ENCODE assay signal across 8 mouse cellular contexts in the genomic region with DNA sequence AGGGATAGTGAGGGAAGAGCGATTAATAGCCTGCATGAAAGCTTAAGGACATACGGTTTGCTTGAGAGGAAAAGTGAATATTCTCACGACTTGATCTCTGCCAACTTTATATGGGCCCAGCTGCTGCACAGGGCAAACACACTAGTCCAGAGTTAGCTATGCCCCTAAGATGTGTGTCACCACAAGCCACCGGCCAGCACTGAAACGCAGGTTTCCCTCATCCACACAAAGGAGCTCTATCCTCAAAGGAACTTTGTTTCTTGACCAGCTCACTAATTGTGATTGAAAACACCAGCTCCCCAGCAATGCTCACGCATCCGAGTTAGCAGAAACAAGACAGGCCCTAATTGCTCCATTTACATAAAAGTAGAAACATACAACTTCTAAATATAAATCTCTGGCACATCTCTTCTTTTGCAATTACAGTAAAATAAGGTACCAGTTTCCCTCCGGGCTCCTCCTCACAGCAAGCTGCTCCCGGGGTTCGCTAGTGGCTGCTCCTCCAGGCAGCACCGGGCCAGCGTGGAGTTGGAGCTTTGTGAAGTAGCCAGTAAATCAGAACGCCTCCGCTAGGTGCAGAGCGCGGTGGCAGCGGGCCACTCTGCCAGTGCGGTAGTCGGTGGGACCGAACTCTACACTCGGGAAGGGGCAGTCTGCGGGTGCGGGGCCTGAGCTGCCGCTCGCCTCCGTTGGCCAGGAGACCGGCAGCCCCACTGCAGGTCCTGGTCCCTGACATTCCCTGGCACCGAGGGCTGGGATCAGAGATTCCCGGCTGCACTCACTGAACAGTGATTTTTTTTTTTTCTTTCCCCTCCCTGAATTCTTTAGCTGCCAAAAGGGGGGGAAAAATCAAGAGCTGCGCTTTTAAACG. TPM values are rescaled to one million over a fixed set of nuclear protein-coding genes. Genes with fewer than 3 reads are reported as not detected.
DNase-seq lines count a peak whose midpoint lies in the region; ATAC-seq and TF ChIP-seq lines count a peak whose summit lies in the region.

Gene Inhba, plus strand, starts transcription at position 480 of the 871 bp plus-strand sequence.

- peak within 1 kb of the TSS; percentile 90 for H3K4me2 ChIP-seq in embryonic facial prominence, embryonic 14.5 days (ENCODE audit: low read depth, low read length)
- peak within 1 kb of the TSS; percentile 94 for H3K4me2 ChIP-seq in heart, embryonic 15.5 days
- peak within 1 kb of the TSS; percentile 82 for H3K4me2 ChIP-seq in kidney, postnatal 0 days (ENCODE audit: low read length)
- H3K4me2 ChIP-seq in neural tube, embryonic 13.5 days, result peak within 1 kb of the TSS; percentile 86

- no peaks in the 10 kb centered on the region for H3K27me3 ChIP-seq in embryonic facial prominence, embryonic 14.5 days (replicated peaks; ENCODE audit: control insufficient read depth, insufficient read depth, low read length)
- peaks cover 8% of the 10 kb centered on the region; the same call in 1 of the 2 replicates for H3K27me3 ChIP-seq in heart, embryonic 15.5 days
- peaks cover 9% of the 10 kb centered on the region; the same call in 1 of the 2 replicates for H3K27me3 ChIP-seq in kidney, postnatal 0 days (ENCODE audit: insufficient read depth, low read length)
- peaks cover 53% of the 10 kb centered on the region for H3K27me3 ChIP-seq in neural tube, embryonic 13.5 days

- no peak for TF ChIP-seq POLR2A in lung, adult 2 months (IDR thresholded peaks at IDR 0.05; ENCODE audit: borderline replicate concordance, extremely low read depth, low read depth, low read length)

- H3K4me3 ChIP-seq in embryonic facial prominence, embryonic 14.5 days (ENCODE audit: low read depth, low read length), result peak within 1 kb of the TSS; percentile 47
- H3K4me3 ChIP-seq in heart, embryonic 15.5 days, result peak within 1 kb of the TSS; percentile 63
- H3K4me3 ChIP-seq in kidney, postnatal 0 days (replicated peaks; ENCODE audit: low read depth, low read length), result peak within 1 kb of the TSS; percentile 51
- H3K4me3 ChIP-seq in lung, adult 2 months (replicated peaks; ENCODE audit: extremely low read depth, low read depth, low read length), result peak within 1 kb of the TSS; percentile 61
- peak within 1 kb of the TSS; percentile 50 for H3K4me3 ChIP-seq in neural tube, embryonic 13.5 days

- H3K9ac ChIP-seq in embryonic facial prominence, embryonic 14.5 days (ENCODE audit: low read depth, low read length), result peak within 1 kb of the TSS; percentile 68
- H3K9ac ChIP-seq in heart, embryonic 15.5 days, result peak within 1 kb of the TSS; percentile 69
- peak within 1 kb of the TSS; percentile 53 for H3K9ac ChIP-seq in kidney, postnatal 0 days (ENCODE audit: low read depth, low read length)
- H3K9ac ChIP-seq in neural tube, embryonic 13.5 days, result peak within 1 kb of the TSS; percentile 68

- TF ChIP-seq CTCF in kidney, postnatal 0 days (IDR thresholded peaks at IDR 0.05; ENCODE audit: low read depth), result no peak
- TF ChIP-seq CTCF in lung, adult 2 months (IDR thresholded peaks at IDR 0.05; ENCODE audit: insufficient read depth, low read length), result no peak

- peak; percentile 28 for DNase-seq in CD4-positive helper T cell, adult 2 months (ENCODE audit: low read depth, low spot score)
- DNase-seq in adrenal gland, postnatal 10 days, result peak; percentile 59
- DNase-seq in embryonic facial prominence, embryonic 14.5 days (ENCODE audit: low spot score), result peak; percentile 56
- peak; percentile 42 for DNase-seq in kidney, postnatal 0 days (ENCODE audit: low spot score)
- peak; percentile 46 for DNase-seq in lung, adult 2 months
- peak; percentile 42 for DNase-seq in thymus, postnatal 4 days

- peak; percentile 67 for ATAC-seq in embryonic facial prominence, embryonic 14.5 days (ENCODE audit: low read depth)
- 0 out of 2 replicates have a peak, but pooled peaks have one; percentile 44 for ATAC-seq in heart, embryonic 15.5 days (replicated peaks; ENCODE audit: insufficient number of reproducible peaks, insufficient read depth, low FRiP score, low read depth)
- ATAC-seq in kidney, postnatal 0 days (replicated peaks; ENCODE audit: low FRiP score, low read depth), result peak; percentile 30
- peak; percentile 81 for ATAC-seq in neural tube, embryonic 13.5 days (ENCODE audit: low read depth)

- 8% methylated on average over 31 of the region's 31 CpGs for WGBS in embryonic facial prominence, embryonic 14.5 days
- WGBS in heart, embryonic 15.5 days, result 11% methylated on average over 31 of the region's 31 CpGs
- WGBS in kidney, postnatal 0 days, result 8% methylated on average over 31 of the region's 31 CpGs
- WGBS in lung, adult 2 months, result 15% methylated on average over 31 of the region's 31 CpGs
- 4% methylated on average over 31 of the region's 31 CpGs for WGBS in neural tube, embryonic 13.5 days

- no peaks in the 10 kb centered on the region for H3K9me3 ChIP-seq in embryonic facial prominence, embryonic 14.5 days (ENCODE audit: control insufficient read depth, low read length)
- H3K9me3 ChIP-seq in heart, embryonic 15.5 days (replicated peaks), result no peaks in the 10 kb centered on the region
- no peaks in the 10 kb centered on the region for H3K9me3 ChIP-seq in kidney, postnatal 0 days (replicated peaks; ENCODE audit: low read length)
- H3K9me3 ChIP-seq in neural tube, embryonic 13.5 days, result no peaks in the 10 kb centered on the region

- H3K4me1 ChIP-seq in embryonic facial prominence, embryonic 14.5 days (ENCODE audit: control insufficient read depth, insufficient read depth, low read length), result no peaks in the 10 kb centered on the region
- H3K4me1 ChIP-seq in heart, embryonic 15.5 days (replicated peaks), result peaks cover 9% of the 10 kb centered on the region
- 0 out of 2 replicates have a peak, but pooled peaks cover 5% of the 10 kb centered on the region for H3K4me1 ChIP-seq in kidney, postnatal 0 days (replicated peaks; ENCODE audit: insufficient read depth, low read length)
- H3K4me1 ChIP-seq in lung, adult 2 months (ENCODE audit: control insufficient read depth, insufficient read depth, low read length), result no peaks in the 10 kb centered on the region
- peaks cover 15% of the 10 kb centered on the region; the same call in 1 of the 2 replicates for H3K4me1 ChIP-seq in neural tube, embryonic 13.5 days (replicated peaks)

- H3K27ac ChIP-seq in embryonic facial prominence, embryonic 14.5 days (replicated peaks; ENCODE audit: low read depth, low read length), result peak within 1 kb of the TSS; percentile 49
- peak within 1 kb of the TSS; percentile 62 for H3K27ac ChIP-seq in heart, embryonic 15.5 days
- no peak within 1 kb of the TSS for H3K27ac ChIP-seq in kidney, postnatal 0 days
- H3K27ac ChIP-seq in neural tube, embryonic 13.5 days (replicated peaks), result no peak within 1 kb of the TSS

- H3K36me3 ChIP-seq in embryonic facial prominence, embryonic 14.5 days (ENCODE audit: control insufficient read depth, insufficient read depth, low read length), result no peaks in the 10 kb centered on the region
- H3K36me3 ChIP-seq in heart, embryonic 15.5 days, result no peaks in the 10 kb centered on the region
- no peaks in the 10 kb centered on the region for H3K36me3 ChIP-seq in kidney, postnatal 0 days (ENCODE audit: insufficient read depth, low read length)
- no peaks in the 10 kb centered on the region for H3K36me3 ChIP-seq in neural tube, embryonic 13.5 days

RNA-seq across cellular contexts. Expression of gene Inhba, which starts in this region (rescaled TPM):
- 1 to 10 TPM; 2.9 to 6.1 TPM for total RNA-seq in adrenal gland, postnatal 10 days (2021)
- 9.5 and 13.4 TPM in 2 replicates for polyA plus RNA-seq in embryonic facial prominence, embryonic 14.5 days (2014; fragmentation: Nextera tagmentation; extraction: Ambion mirVana)
- 12.5 TPM in 2 replicates for polyA plus RNA-seq in heart, embryonic 15.5 days (2015; fragmentation: Nextera tagmentation; extraction: Ambion mirVana)
- 0.33 and 0.47 TPM in 2 replicates for polyA plus RNA-seq in kidney, postnatal 0 days (2015; fragmentation: Nextera tagmentation; extraction: Ambion mirVana)
- polyA plus RNA-seq in lung, adult 2 months (2012; rRNA removed), result 0.48 and 0.86 TPM in 2 replicates
- 0.84 and 2.5 TPM in 2 replicates for polyA plus RNA-seq in neural tube, embryonic 13.5 days (2015; fragmentation: Nextera tagmentation; extraction: Ambion mirVana)

Comparison
In these comparisons a context has a peak if more than half of its experiments do, and no peak if none do; other contexts are left out.
1. Peak in DNase-seq, ATAC-seq, H3K4me3 ChIP-seq, H3K9ac ChIP-seq and H3K4me2 ChIP-seq in kidney, postnatal 0 days; RNA of the gene not detected or under 1 TPM.
2. Peak in DNase-seq and H3K4me3 ChIP-seq in lung, adult 2 months; RNA of the gene not detected or under 1 TPM.
3. ATAC-seq: peak in every context shown above with its lines; median percentile 81 in neural tube, embryonic 13.5 days; 67 in embryonic facial prominence, embryonic 14.5 days; 44 in heart, embryonic 15.5 days; 30 in kidney, postnatal 0 days.
4. H3K27ac ChIP-seq: peak in embryonic facial prominence, embryonic 14.5 days (single experiment) and heart, embryonic 15.5 days (single experiment); none in kidney, postnatal 0 days (single experiment) and neural tube, embryonic 13.5 days (single experiment).
5. Peak in every context shown above with its lines, with median percentiles within 50 percentile points of each other: DNase-seq, H3K4me2 ChIP-seq, H3K4me3 ChIP-seq and H3K9ac ChIP-seq.